Mouse (Mus musculus) ovary, postnatal 10 days (tissue): Measurements from ENCODE around the gene Olfr1368.
A peak's percentile ranks its signal among the peaks of the same experiment; 100 is the strongest.

Experiments
- DNase-seq: peaks from one replicate; pipeline ENCODE4 v3.0.0; 2022; ENCODE audit warnings: low spot score

The Olfr1368 gene

GRCm38 (mm10) chr13:21145767-21146166 lies at the start of gene Olfr1368:
Olfr1368 (minus strand) TSS chr13:21145867.
- no peak for DNase-seq

DNA sequence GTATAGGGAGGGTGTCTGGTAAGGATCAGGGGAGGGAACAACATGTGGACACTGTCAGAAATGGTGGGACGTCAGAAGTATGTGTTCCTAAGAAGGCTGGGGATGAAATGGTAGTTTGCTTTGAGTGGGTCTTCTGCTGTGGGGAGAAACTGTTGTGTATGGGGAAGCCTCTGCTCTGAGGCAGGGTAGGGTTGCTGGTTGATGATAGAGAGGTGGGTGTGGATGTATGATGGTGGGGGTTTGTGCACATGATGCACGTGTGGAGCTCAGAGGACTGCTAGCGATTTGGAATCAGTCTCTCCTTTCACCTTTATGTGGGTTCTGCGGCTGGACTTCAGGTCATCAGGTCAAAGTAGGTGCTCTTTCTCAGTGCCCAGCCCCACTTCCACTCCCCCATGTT lies 39.9 kb upstream of the Olfr1368 start:
- DNase-seq = no peak

- no peak for DNase-seq
These were observed 38.0 kb upstream of the Olfr1368 start for GRCm38 (mm10) chr13:21183661-21184060.

DNA sequence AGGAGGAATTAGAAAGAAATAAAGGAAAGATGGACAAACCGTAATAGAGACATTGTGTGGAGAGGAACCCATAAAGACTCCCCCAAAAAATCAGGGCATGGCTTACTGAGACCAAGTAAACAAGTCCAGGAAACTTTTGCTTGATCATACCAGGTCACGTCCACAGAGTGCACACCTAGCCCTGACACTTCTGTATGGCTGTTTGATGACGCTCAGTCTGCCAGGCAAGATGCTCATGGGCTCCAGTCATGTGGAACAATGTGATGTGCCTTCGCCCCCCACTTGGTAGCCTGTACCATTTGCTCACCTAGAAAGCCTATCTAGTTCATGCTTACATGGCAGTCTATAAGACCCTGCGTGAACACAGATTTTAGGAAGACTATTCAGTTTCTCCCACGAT lies 37.4 kb upstream of the Olfr1368 start:
- DNase-seq = no peak

- DNase-seq = no peak
These were observed 36.3 kb upstream of the Olfr1368 start for GRCm38 (mm10) chr13:21181996-21182395.

GRCm38 (mm10) chr13:21180551-21181530 lies 35.2 kb upstream of the Olfr1368 start:
- DNase-seq = no peak

- DNase-seq = peak; percentile 81
These were observed 34.3 kb upstream of the Olfr1368 start for GRCm38 (mm10) chr13:21179724-21180550.

- no peak for DNase-seq
These were observed 33.7 kb upstream of the Olfr1368 start, which contains the start of gene Trim27 for GRCm38 (mm10) chr13:21179367-21179723. Trim27 (plus strand) TSS chr13:21179445.

DNA sequence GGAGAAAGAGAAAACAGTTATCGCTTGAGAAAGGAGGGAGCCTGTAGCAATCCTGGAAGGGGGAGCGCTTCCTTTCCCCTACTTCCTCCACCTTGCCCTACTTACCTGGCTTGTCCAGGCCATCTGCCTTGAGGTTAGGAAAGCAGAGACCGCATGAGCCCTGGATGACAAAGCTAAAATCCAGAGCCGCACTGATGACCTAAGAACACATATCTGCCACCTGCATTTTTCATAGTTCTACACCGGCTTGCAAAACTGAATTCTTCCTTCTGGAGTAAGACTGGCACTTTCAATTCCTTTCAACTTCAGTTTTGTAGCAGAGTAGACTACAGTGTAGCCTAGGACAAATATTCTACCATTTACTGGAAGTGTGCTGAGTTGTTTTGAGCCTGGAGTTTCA lies 32.7 kb upstream of the Olfr1368 start:
- no peak for DNase-seq

GRCm38 (mm10) chr13:21177657-21178056 lies 32.0 kb upstream of the Olfr1368 start:
- no peak for DNase-seq

DNA sequence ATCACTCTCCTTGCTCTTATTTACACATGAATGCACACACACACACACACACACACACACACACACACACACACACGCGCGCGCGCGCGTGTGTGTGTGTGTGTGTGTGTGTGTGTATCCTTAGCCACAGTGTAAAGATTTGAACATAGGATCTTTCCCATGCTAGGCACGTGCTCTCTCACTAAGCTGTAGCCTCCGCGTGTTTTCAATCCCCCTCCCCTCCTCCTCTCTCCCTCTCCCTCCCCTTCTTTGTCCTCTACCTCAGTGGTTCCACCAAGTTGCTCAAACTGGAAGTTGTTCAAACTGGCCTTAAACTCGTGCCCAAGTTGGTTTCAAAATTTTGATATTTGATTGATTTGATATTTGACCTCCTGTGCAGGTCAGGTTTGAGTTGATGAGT lies 31.1 kb upstream of the Olfr1368 start:
- no peak for DNase-seq

DNA sequence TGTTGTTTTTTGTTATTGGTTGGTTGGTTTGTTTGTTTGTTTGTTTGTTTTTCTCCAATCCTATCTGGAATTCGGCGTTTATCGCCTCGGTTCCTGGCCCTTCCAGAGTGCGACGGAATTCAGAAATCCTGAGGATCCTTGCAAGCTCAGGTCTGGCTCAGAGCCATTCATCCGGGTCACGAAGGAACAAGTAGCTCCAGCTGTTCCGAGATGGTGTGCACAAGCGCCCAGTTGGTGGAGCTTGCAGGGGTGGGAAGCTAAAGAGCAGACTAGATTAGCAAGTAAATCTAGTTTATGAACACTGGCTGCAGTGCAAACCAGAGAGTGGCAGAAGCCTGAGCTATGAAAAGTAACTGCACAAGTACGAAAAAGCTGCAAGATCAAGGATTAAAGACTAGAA lies 27.4 kb upstream of the Olfr1368 start:
- DNase-seq = peak; percentile 73

- DNase-seq = no peak
These were observed 26.8 kb upstream of the Olfr1368 start for GRCm38 (mm10) chr13:21172241-21173027.

DNA sequence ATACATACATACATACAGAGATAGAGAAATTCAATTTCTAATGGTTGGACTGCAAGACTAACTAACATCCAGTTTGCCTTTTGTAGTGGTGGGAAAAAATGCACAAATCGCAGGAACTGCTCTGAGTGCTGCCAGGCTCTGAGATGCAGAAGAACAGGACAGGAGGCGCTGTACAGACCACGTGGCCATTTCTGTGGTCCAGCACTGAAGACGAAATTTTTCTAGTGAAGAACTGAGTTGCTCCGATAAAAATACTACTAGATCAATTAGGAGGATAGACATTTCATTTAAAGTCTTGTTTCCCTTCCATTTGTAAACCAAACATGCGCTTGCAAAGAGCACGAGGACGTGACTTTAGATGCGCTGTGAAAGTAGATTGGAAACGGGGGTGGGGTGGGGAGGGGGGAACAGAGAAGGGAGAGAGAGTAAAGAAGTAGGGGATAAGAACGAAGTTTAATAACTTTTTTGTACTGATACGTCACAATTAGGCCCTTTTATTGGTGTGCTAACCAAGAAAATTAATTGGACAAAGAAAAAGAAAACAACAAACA lies 26.0 kb upstream of the Olfr1368 start:
- DNase-seq = no peak

- DNase-seq = no peak
These were observed 25.5 kb upstream of the Olfr1368 start for GRCm38 (mm10) chr13:21171156-21171530.

GRCm38 (mm10) chr13:21170431-21171155 lies 24.9 kb upstream of the Olfr1368 start:
- DNase-seq = no peak

- peak; percentile 65 for DNase-seq
These were observed 24.2 kb upstream of the Olfr1368 start for GRCm38 (mm10) chr13:21169657-21170430.

DNA sequence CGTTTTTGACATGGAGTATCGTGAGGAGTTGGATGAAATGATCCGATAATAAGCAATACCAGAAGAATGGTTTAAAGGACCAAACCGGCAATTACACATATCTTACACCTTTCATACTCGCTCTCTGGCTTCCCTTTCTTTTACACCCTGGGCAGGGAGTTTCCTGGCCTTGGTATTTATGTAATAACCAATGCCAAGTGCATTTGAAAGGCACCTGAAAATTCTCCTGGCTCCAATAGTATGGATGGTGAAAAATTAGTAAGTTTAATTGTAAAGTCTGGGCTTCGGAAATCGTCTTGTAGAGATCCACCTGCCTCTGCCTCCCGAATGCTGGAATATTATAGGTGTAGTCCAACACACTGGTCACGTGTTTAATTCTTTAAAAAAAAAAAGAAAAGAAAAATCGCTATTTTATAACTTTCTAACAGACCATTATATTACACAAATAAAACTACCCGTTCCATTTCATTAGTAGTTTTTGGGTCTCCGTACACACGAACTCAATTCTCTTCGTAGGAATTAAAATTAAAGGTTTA lies 23.5 kb upstream of the Olfr1368 start:
- no peak for DNase-seq

DNA sequence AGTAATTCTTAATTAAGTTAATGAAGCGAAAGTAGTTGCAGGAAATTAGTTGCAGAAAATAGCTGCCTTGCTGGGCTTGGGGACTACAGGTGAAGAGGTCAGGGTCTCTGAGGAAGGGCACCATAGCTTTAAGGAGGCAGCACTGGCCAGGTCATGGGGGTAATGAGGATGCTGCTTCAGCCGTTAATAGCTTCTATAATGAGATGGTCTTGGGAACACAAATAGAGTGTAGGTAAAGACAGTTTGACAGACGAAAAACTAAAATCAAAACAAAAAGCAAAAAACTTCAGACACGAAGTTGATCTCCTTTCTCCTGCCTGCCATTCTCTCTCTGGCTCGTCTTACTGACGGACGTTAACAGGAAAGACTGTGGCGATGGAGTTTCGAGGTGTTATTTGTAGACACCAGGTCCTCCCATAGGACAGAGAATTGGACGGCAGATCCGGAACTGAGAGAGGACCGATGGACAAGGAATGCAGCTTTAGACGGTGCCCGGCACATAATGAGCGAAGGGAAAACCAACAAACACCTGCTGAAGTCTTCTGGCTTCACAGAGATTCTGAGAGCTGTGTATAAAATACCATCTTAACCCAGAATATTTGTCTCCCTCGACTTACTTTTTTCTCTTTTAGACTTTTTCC lies 22.8 kb upstream of the Olfr1368 start:
- DNase-seq = no peak

- no peak for DNase-seq
These were observed 22.2 kb upstream of the Olfr1368 start for GRCm38 (mm10) chr13:21167910-21168300.
